Mouse (Mus musculus) heart, postnatal 10 days (tissue): Measurements from ENCODE around the gene Gas2. TPM values are rescaled to one million over a fixed set of nuclear protein-coding genes. Genes with fewer than 3 reads are reported as not detected.

ENCODE experiments used
- DNase-seq, 2 experiments: peaks; one replicate each; pipeline ENCODE4 v3.0.0; 2021
- intact Hi-C: fragments of 180-260 bp; cut with DNase I; formaldehyde crosslinking; loops from one replicate; pipeline ENCODE4 v1.15.1; 2025
- total RNA-seq, 2 experiments: library from RNA; stranded (reverse); gene quantifications; 2 replicates each; pipeline ENCODE4 v1.2.3; 2021

Gene Gas2
- total RNA-seq, 2 experiments from 2014 or later = 11.7 to 15.3 TPM

DNA sequence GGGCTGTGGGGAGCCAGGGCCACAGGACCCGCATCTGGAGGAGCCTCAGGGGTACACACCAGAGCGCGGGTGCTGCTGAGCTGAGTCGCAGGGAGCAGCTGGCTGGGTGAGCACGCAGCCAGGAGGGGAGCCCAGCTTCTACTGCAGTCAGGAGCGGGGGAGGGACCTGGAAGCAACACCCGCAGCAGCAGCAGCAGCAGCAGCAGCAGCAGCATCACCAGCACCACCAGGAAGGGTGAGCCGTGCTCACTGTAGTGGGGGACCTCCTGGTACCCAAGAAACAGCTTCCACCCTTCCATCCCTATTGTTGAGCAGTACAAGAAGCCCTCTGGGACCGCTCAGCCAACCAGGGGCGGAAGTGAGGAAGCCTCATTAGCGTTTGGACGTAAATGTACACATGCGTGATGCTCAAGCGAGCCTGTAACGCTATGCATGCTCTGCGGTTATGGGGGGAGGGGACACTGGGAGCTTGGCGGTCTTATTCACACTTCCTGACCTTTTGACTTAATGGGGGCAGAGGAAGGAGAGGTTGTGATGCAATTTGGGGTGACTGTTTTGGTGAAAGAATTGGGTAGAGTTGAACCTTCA, 17.4 kb downstream of the Gas2 start:
- intact Hi-C loops = loop anchor here (2.0 to 5.0 kb wide), 2 partner anchors 16 to 93 kb away; partner anchors contain the start of genes Fancf and Gas2
- peak; percentile 54 to 56 for DNase-seq

- intact Hi-C loops = no loop called here
- peak; percentile 28 to 29 for DNase-seq
Measured at GRCm38 (mm10) chr7:51880121-51880520, 18.3 kb downstream of the Gas2 start.

DNA sequence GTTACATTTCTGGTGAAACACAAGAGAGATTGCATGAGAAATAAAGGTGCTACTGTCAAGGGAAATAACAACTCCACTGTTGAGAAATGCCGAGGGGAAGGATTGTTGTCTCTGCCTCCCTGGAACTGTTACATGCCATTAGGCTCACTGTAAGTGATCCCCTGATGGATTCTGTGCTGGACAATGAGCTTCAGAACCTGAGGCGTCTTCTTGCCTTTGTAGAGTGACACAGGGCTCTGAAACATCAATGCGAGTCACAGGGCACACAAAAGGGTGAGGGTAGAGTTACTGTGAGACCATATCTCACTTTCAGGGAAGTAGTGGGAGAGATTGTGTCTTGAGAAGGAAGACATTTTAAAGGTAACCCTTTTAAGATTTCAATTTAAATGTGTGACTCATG, 23.5 kb downstream of the Gas2 start:
- intact Hi-C loops = no loop called here
- DNase-seq = no peak

DNA sequence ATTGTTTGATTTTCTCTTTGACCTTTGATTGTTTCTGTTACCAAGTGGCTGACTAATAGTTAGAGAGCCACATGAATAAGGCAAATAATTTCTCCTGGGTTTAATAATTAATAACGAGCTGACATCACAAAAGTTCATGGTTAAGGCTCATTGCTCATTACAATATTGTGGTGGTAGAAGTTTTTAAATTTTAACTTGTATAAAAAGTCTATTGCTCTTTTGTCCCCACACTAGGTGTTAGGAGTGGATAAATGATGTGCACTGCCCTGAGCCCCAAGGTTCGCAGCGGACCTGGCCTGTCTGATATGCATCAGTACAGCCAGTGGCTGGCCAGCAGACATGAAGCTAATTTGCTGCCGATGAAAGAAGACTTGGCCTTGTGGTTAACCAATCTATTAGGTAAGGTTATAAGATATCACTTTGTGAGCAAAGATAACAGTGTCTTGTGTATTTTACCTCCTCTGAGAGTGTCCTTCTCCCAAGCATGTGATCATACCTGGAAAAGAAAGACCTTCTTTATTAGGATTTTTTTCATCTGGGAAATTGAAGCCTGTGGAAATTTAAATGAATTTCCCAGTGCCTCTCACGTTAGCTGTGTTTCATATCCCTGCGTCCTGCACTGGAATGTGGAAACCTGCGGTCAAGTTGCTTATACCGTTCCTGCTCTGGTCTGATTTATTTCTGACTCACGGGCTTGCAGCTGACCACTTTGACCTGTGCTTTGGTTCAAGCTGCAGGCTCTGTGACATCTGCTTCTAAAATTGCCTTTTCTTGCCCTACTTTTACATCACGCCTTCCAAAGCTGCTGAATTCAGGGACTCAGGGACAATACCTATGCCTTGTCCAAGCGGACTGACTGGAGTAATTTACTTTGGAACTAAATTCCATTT, 26.1 kb downstream of the Gas2 start:
- intact Hi-C loops = no loop called here
- DNase-seq = no peak

DNA sequence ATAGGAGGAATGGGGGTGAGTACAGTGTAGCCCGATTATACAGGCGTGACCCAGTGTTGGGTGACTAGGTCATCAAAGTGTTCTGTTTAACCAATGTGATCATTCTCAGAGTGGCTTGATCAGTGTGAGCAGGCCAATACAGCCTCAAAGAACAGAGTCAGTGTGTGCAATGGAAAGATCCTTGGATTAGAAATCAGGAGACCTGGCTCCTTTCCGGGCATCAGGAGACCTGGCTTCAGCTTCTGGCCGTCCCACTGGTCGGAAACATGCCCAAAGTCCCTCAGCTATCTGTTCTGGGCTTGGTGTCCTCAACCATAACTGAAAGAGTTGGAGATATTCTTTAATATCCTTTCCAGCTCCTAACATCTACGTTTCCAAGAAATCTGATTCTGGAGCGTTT, 27.8 kb downstream of the Gas2 start:
- intact Hi-C loops = no loop called here
- DNase-seq = no peak

GRCm38 (mm10) chr7:51892224-51892965, 30.6 kb downstream of the Gas2 start:
- intact Hi-C loops = no loop called here
- no peak for DNase-seq

- DNase-seq = no peak
- intact Hi-C loops = no loop called here
Measured at GRCm38 (mm10) chr7:51893008-51893407, 31.2 kb downstream of the Gas2 start.

- intact Hi-C loops = no loop called here
- no peak for DNase-seq
Measured at GRCm38 (mm10) chr7:51894133-51894801, 32.5 kb downstream of the Gas2 start.

- intact Hi-C loops = no loop called here
- DNase-seq = no peak
Measured at GRCm38 (mm10) chr7:51894939-51895338, 33.1 kb downstream of the Gas2 start.

- intact Hi-C loops = no loop called here
- no peak for DNase-seq
Measured at GRCm38 (mm10) chr7:51899066-51899465, 37.3 kb downstream of the Gas2 start.

DNA sequence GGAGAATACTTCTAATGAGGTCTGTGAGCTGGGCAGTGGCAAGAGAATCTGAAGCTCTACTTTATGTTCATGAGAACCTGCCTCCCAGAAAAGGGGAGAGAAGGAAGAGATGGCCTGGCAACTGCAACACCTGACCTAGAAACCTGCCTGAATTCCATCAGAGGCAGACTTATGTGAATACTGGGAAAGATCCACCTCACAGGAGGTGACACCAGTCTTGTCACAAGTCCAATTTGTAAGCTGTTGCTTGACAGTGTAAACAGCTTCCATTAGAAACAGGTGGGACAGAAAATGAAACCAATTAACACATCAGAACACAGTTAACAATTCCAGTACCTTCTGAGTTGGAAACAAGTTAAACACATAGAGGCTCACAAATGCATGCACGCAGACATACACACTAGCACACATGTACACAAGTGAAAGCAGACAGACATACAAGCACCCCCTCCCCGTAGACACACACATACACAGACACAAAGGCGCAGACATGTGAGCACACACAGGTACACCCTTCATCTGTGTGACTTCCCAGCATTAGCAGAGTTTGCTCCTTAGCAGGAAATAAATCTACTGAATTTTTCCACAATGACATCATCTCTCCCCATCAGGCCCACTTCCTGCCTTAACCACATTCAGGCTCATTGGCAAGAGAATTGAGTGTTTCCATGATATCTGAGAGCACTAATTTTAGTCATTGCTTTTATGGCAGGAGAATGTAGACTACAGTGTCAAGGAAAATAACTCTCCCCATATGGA, 51.7 kb downstream of the Gas2 start:
- peak; percentile 43 to 51 for DNase-seq
- intact Hi-C loops = loop anchor here (2.0 kb wide), 1 partner anchor 51 kb away; the partner anchor contains the start of genes Fancf and Gas2

DNA sequence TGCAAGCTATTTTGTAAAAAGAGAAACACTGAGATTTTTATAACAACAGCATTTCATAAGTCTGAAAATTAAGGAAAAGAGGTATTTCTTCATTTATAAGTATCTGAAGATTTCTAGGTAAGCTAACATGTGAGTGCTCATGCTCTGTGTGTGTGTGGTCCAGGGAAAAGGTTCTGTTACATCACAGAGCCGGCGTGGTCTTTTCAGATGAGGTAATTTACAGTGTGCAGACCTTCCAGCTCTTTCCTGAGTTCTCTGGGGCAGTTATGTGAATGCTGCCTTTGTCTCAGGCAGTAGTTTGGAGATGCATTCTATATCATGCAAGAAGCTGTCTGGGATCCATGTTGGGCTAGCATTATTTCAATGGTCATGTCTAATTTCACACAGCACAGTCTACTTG, 52.3 kb downstream of the Gas2 start:
- peak in 1 of 2 experiments; percentile 5 for DNase-seq
- intact Hi-C loops = no loop called here

- intact Hi-C loops = no loop called here
- DNase-seq = no peak
Measured at GRCm38 (mm10) chr7:51928761-51929519, 67.1 kb downstream of the Gas2 start.

GRCm38 (mm10) chr7:51931217-51931616, 69.4 kb downstream of the Gas2 start:
- no peak for DNase-seq

DNA sequence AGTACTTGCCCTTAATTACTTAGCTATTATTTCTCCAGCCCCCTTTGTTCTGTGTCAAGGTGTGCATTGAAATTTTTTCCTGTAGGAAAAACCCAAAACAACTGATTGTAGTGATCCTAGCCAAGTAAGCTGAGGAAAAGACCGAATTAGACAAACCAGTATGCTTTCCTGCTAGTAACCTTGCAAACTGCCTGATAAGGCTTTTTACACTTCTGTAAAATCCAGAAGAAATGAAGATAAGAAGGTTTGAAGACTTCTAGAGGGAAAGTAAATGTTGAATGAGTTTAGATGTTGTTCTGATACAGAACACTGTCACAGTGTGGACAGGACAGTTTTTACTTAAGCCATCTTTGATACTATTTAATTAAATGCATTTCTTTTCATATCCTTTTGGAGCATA, 75.5 kb downstream of the Gas2 start:
- intact Hi-C loops = no loop called here
- DNase-seq = no peak

More at GRCm38 (mm10) chr7:51931217-51931616, 69.4 kb downstream of the Gas2 start:
- intact Hi-C loops = no loop called here

DNA sequence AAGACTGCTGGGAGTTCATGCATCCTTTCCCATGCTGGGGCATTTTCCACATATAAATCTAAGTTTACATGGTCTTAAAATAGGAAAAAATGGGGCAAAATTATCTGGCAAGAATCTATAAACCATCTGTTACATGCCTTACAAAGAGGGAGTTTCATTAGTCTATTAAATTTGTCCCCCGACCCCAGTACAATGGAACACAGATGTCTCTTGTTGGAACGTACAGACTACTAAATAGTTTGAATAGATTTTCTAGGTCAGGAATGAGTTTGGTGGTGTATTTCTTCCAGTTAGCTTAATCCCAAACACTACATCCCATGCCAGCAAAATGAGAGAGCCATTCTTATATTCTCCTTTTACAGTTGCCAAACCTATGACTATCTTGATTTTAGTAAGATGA, 78.6 kb downstream of the Gas2 start:
- DNase-seq = no peak
- intact Hi-C loops = no loop called here

- DNase-seq = no peak
- intact Hi-C loops = no loop called here
Measured at GRCm38 (mm10) chr7:51955424-51956041, 93.7 kb downstream of the Gas2 start.

GRCm38 (mm10) chr7:51957766-51958165, 96.0 kb downstream of the Gas2 start:
- DNase-seq = no peak
- intact Hi-C loops = no loop called here
